In genomic region chr13:69532101-69532892, GRCm38 (mm10) we compare ENCODE assay signal across 9 mouse cellular contexts. TPM values are rescaled to one million over a fixed set of nuclear protein-coding genes. Genes with fewer than 3 reads are reported as not detected.
DNase-seq lines count a peak whose midpoint lies in the region; ATAC-seq and TF ChIP-seq lines count a peak whose summit lies in the region.
"Had no signal": no experiment of that assay in that cellular context is flagged by ENCODE, and none has a peak within 500 bp of the region (broad histone marks: within the 10 kb centered on the region; RNA-seq: fewer than 3 reads in every experiment).

No protein-coding gene starts in this region.

- H3K36me3 ChIP-seq in heart, embryonic 12.5 days: peaks cover 13% of the 10 kb centered on the region
- H3K36me3 ChIP-seq in MEL (ENCODE audit: control insufficient read depth in 1 of 2, insufficient read depth in 2 of 2, low read length in 2 of 2) (no peaks in the 10 kb centered on the region; a peak in 1 of 4 replicates), macrophage (ENCODE audit: inconsistent target) (no peaks in the 10 kb centered on the region)
- H3K36me3 ChIP-seq in hindbrain, embryonic 11.5 days (ENCODE audit: control insufficient read depth, insufficient read depth, low read length): no peaks in the 10 kb centered on the region

- ATAC-seq in heart, embryonic 12.5 days (ENCODE audit: insufficient number of reproducible peaks, low FRiP score): no peak
- ATAC-seq in hindbrain, embryonic 11.5 days (ENCODE audit: low FRiP score): no peak
- ATAC-seq in frontal cortex, adult (ENCODE audit: low TSS enrichment): no peak

- H3K27me3 ChIP-seq in heart, embryonic 12.5 days (replicated peaks): no peaks in the 10 kb centered on the region
- H3K27me3 ChIP-seq in MEL (ENCODE audit: control insufficient read depth in 1 of 2, insufficient read depth in 2 of 2, low read length in 2 of 2): no peaks in the 10 kb centered on the region
- H3K27me3 ChIP-seq in hindbrain, embryonic 11.5 days (ENCODE audit: control insufficient read depth, insufficient read depth, low read length): no peaks in the 10 kb centered on the region
- H3K27me3 ChIP-seq: Patski had no signal

- DNase-seq in heart, postnatal 25 days (ENCODE audit: low spot score): no peak
- DNase-seq in MEL (ENCODE audit: low read depth, low spot score): peak; percentile 54
- DNase-seq in hindbrain, embryonic 11.5 days (ENCODE audit: low spot score): no peak
- DNase-seq in layer of hippocampus, adult 18-20 months (ENCODE audit: low spot score in 2 of 2): no peak
- no peak for DNase-seq in gastrocnemius, postnatal 36 days

- no peak for TF ChIP-seq CTCF in MEL (IDR thresholded peaks at IDR 0.05 in 2 of 3, conservative IDR thresholded peaks at IDR 0.05 in 1 of 3; ENCODE audit: control insufficient read depth in 1 of 3, insufficient read depth in 1 of 3, low read depth in 2 of 3, low read length in 3 of 3, poor library complexity in 1 of 3, severe bottlenecking in 1 of 3)

- no peaks in the 10 kb centered on the region for H3K9me3 ChIP-seq in heart, embryonic 12.5 days (replicated peaks)
- no peaks in the 10 kb centered on the region for H3K9me3 ChIP-seq in MEL (replicated peaks; ENCODE audit: insufficient read depth, low read length)
- H3K9me3 ChIP-seq in hindbrain, embryonic 11.5 days (ENCODE audit: control insufficient read depth, low read length): no peaks in the 10 kb centered on the region

- peak overlapping the region; percentile 87 for H3K4me2 ChIP-seq in heart, embryonic 12.5 days
- peak overlapping the region; percentile 91 for H3K4me2 ChIP-seq in hindbrain, embryonic 11.5 days (replicated peaks; ENCODE audit: low read depth, low read length)

- intact Hi-C loops in heart, postnatal 25 days (cut with DNase I): loop anchor here (5.0 kb wide), 2 partner anchors 80 to 280 kb away; partner anchors contain the start of gene Srd5a1
- intact Hi-C loops in gastrocnemius, postnatal 36 days (cut with DNase I): no loop called here

- peaks cover 54% of the 10 kb centered on the region for H3K4me1 ChIP-seq in heart, embryonic 12.5 days (replicated peaks)
- H3K4me1 ChIP-seq in MEL (ENCODE audit: control insufficient read depth in 1 of 2, insufficient read depth in 2 of 2, low read length in 2 of 2): peaks cover 2 to 17% of the 10 kb centered on the region in 2 experiments; a peak in 3 of 4 replicates
- peaks cover 19% of the 10 kb centered on the region for H3K4me1 ChIP-seq in hindbrain, embryonic 11.5 days (replicated peaks; ENCODE audit: control insufficient read depth, insufficient read depth, low read length)

- 24% methylated on average over 14 of the region's 14 CpGs for WGBS in heart, embryonic 12.5 days
- WGBS in hindbrain, embryonic 11.5 days: 26% methylated on average over 14 of the region's 14 CpGs
- 61% methylated on average over 14 of the region's 14 CpGs for WGBS in macrophage (ENCODE audit: missing documents)

- no peak overlapping the region for H3K27ac ChIP-seq in heart, embryonic 12.5 days (ENCODE audit: poor library complexity, severe bottlenecking)
- H3K27ac ChIP-seq in MEL (ENCODE audit: control insufficient read depth, low read depth, low read length): no peak overlapping the region
- H3K27ac ChIP-seq in hindbrain, embryonic 11.5 days (ENCODE audit: low read depth, low read length): no peak overlapping the region
- 0 out of 2 replicates have a peak overlapping the region, but pooled peaks have one; percentile 31 for H3K27ac ChIP-seq in macrophage

- TF ChIP-seq EP300 in MEL (IDR thresholded peaks at IDR 0.05; ENCODE audit: low read depth in 1 of 2, low read length in 2 of 2): no peak

- TF ChIP-seq POLR2A in MEL (IDR thresholded peaks at IDR 0.05; ENCODE audit: control insufficient read depth in 1 of 2, insufficient read depth in 1 of 2, low read depth in 1 of 2, low read length in 2 of 2, poor library complexity in 1 of 2): no peak

- TF ChIP-seq RAD21 in MEL (IDR thresholded peaks at IDR 0.05; ENCODE audit: low read depth, low read length): no peak

- H3K9ac ChIP-seq in heart, embryonic 12.5 days: peak overlapping the region; percentile 91
- H3K9ac ChIP-seq in MEL (ENCODE audit: control insufficient read depth, low read depth, low read length, poor library complexity, severe bottlenecking): peak overlapping the region; percentile 87
- H3K9ac ChIP-seq in hindbrain, embryonic 11.5 days (ENCODE audit: low read depth, low read length): peak overlapping the region; percentile 93

- peak overlapping the region; percentile 82 for H3K4me3 ChIP-seq in heart, embryonic 12.5 days
- peak overlapping the region; percentile 56 to 73 for H3K4me3 ChIP-seq in MEL (ENCODE audit: control insufficient read depth in 1 of 2, insufficient read depth in 1 of 2, low read depth in 2 of 2, low read length in 2 of 2)
- peak overlapping the region; percentile 97 for H3K4me3 ChIP-seq in hindbrain, embryonic 11.5 days (ENCODE audit: low read depth, low read length)
- H3K4me3 ChIP-seq in macrophage (ENCODE audit: inconsistent target): peak overlapping the region; percentile 66

- H3K79me2 ChIP-seq in MEL (ENCODE audit: control insufficient read depth, insufficient read depth, low read length, poor library complexity): peaks cover 69% of the 10 kb centered on the region
- H3K79me2 ChIP-seq in macrophage (ENCODE audit: inconsistent target): peaks cover 60% of the 10 kb centered on the region

TF ChIP-seq in MEL, 35 proteins besides CTCF, POLR2A, EP300 and RAD21:
- TF ChIP-seq E2F4 (IDR thresholded peaks at IDR 0.05; ENCODE audit: borderline replicate concordance, low read depth, low read length): no peak
- TF ChIP-seq TCF12 (IDR thresholded peaks at IDR 0.05; ENCODE audit: low read depth, low read length): no peak
- TF ChIP-seq UBTF (IDR thresholded peaks at IDR 0.05; ENCODE audit: borderline replicate concordance, insufficient read depth, low read depth, low read length): no peak
- no peak for TF ChIP-seq MYB (IDR thresholded peaks at IDR 0.05; ENCODE audit: low read depth, low read length)

RNA-seq across cellular contexts. Expression of gene Nsun2, which starts 1.2 kb away (rescaled TPM):
- 77.9 and 81.6 TPM in 2 replicates for polyA plus RNA-seq in heart, embryonic 12.5 days (2016; fragmentation: Nextera tagmentation; extraction: Ambion mirVana)
- 10 to 100 TPM; 33.5 to 38.2 TPM for total RNA-seq in heart, postnatal 25 days (2021)
- total RNA-seq in MEL (2012; rRNA removed): 303 and 311 TPM in 2 replicates
- polyA plus RNA-seq in MEL (2012; ENCODE audit: insufficient read depth in 1 of 2, insufficient read length in 2 of 2, low read depth in 1 of 2, low replicate concordance in 2 of 2, missing spikeins in 1 of 2) (100 to 1,000 TPM; 277 to 302 TPM), macrophage (2018) (30.3 to 91.4 TPM (median 44.0 TPM) in 3 replicates)
- polyA plus RNA-seq in hindbrain, embryonic 11.5 days (2014; fragmentation: Nextera tagmentation; extraction: Ambion mirVana): 114 and 134 TPM in 2 replicates
- 100 to 1,000 TPM in 1 of 26 experiments, 10 to 100 TPM in 25; 31.1 to 148 (median 67.4) TPM for total RNA-seq in macrophage (2018; cell fraction: chromatin; rRNA removed)
- 10 to 100 TPM; 31.5 to 47.3 (median 39.2) TPM for total RNA-seq in macrophage (2018; cell fraction: cytosol; rRNA removed)
- total RNA-seq in macrophage (2018; cell fraction: nucleus; rRNA removed): 10 to 100 TPM; 22.2 to 84.0 (median 40.1) TPM
- 10 to 100 TPM; 85.0 to 92.9 TPM for total RNA-seq in layer of hippocampus, adult 18-20 months (2021)
- total RNA-seq in gastrocnemius, postnatal 36 days (2021): 10 to 100 TPM; 40.7 to 41.0 TPM

RNA-seq across cellular contexts. Expression of gene Tent4a, which starts 2.1 kb away (rescaled TPM):
- 3.9 and 4.0 TPM in 2 replicates for polyA plus RNA-seq in heart, embryonic 12.5 days (2016; fragmentation: Nextera tagmentation; extraction: Ambion mirVana)
- total RNA-seq in heart, postnatal 25 days (2021): 10 to 100 TPM; 12.0 to 12.6 TPM
- total RNA-seq in MEL (2012; rRNA removed): 11.5 and 12.2 TPM in 2 replicates
- 10 to 100 TPM in 1 of 2 experiments, not detected in 1; 18.4 TPM for polyA plus RNA-seq in MEL (2012; ENCODE audit: insufficient read depth in 1 of 2, insufficient read length in 2 of 2, low read depth in 1 of 2, low replicate concordance in 2 of 2, missing spikeins in 1 of 2)
- polyA plus RNA-seq in hindbrain, embryonic 11.5 days (2014; fragmentation: Nextera tagmentation; extraction: Ambion mirVana): 8.4 and 8.8 TPM in 2 replicates
- total RNA-seq in macrophage (2018; cell fraction: chromatin; rRNA removed): 100 to 1,000 TPM in 13 of 26 experiments, 10 to 100 TPM in 13; 35.7 to 469 (median 96.6) TPM
- total RNA-seq in macrophage (2018; cell fraction: cytosol; rRNA removed): 10 to 100 TPM; 17.0 to 77.8 (median 26.3) TPM
- total RNA-seq in macrophage (2018; cell fraction: nucleus; rRNA removed): 100 to 1,000 TPM in 4 of 26 experiments, 10 to 100 TPM in 22; 27.1 to 451 (median 69.6) TPM
- 9.7 to 18.8 TPM (median 13.5 TPM) in 3 replicates for polyA plus RNA-seq in macrophage (2018)
- 10 to 100 TPM; 51.0 to 52.1 TPM for total RNA-seq in layer of hippocampus, adult 18-20 months (2021)
- total RNA-seq in gastrocnemius, postnatal 36 days (2021): 1 to 10 TPM; 5.3 to 6.5 TPM
